Mouse (Mus musculus) neutrophil, adult 83 days (primary cell): ENCODE results near the gene Gm5934. TPM values are rescaled to one million over a fixed set of nuclear protein-coding genes. Genes with fewer than 3 reads are reported as not detected.

ENCODE experiments used
- total RNA-seq, 2 experiments: library from RNA; stranded (reverse); gene quantifications; one replicate each; pipeline ENCODE4 v1.2.4; 2023

Gene Gm5934
- total RNA-seq, result not detected

DNA sequence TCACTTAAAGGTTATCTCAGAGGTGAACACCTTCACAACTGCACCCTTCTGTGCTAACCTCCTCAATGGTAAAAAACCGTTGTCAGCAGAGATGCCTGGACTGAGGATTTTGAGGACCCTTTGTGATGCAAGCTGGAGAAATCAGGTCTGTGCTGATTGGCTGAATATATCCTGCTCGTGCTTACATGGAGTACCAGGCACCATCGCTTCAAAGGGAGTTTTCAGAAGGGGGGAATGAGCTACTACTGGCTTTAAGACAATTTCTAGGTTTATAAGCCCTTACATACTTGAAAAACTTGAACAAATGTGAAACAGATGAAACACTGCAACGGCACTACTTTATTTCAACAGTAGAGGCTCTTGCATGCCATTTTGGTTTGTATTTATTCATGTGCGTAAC lies at the start of gene Gm5934:
TSS of gene Gm5934 (minus strand) at position 101 of the 400 bp plus-strand sequence.

Other genes with a start within 250 kb of the Gm5934 start
- not detected for gene Gm4297, start 74.1 kb upstream of the Gm5934 start, total RNA-seq